Mouse (Mus musculus) kidney, postnatal 0 days (tissue): ENCODE data around the gene Cux2. TPM values are rescaled to one million over a fixed set of nuclear protein-coding genes. Genes with fewer than 3 reads are reported as not detected.

Experiments
- ATAC-seq: fragments of 200-750 bp; cut with Nextera tagmentation; replicated peaks from 2 replicates; pipeline ENCODE4 v1.8.0; 2017; ENCODE audit warnings: low read depth, moderate number of reproducible peaks, moderate TSS enrichment, moderate library complexity; ENCODE audit not compliant: low FRiP score
- DNase-seq: peaks from one replicate; pipeline ENCODE4 v3.0.0-alpha.2; 2016; ENCODE audit warnings: low spot score
- H3K27ac ChIP-seq: fragments of 300-500 bp; sonication (generic); 2 replicates; pipeline ENCODE4 v1.5.1; 2014; ENCODE audit warnings: mild to moderate bottlenecking
- H3K27me3 ChIP-seq: fragments of 300-500 bp; sonication (generic); 2 replicates; pipeline ENCODE4 v1.6.1; 2014; ENCODE audit warnings: low read length, mixed read lengths; ENCODE audit not compliant: insufficient read depth
- H3K36me3 ChIP-seq: fragments of 300-500 bp; sonication (generic); 2 replicates; pipeline ENCODE4 v1.6.1; 2014; ENCODE audit warnings: low read length, mixed read lengths; ENCODE audit not compliant: insufficient read depth
- H3K4me1 ChIP-seq: fragments of 300-500 bp; sonication (generic); replicated peaks from 2 replicates; pipeline ENCODE4 v1.6.1; 2014; ENCODE audit warnings: antibody characterized with exemption, low read length, mixed read lengths; ENCODE audit not compliant: insufficient read depth
- H3K4me2 ChIP-seq: fragments of 300-500 bp; sonication (generic); 2 replicates; pipeline ENCODE4 v1.6.1; 2014; ENCODE audit warnings: mild to moderate bottlenecking, low read length, moderate library complexity, mixed read lengths
- H3K4me3 ChIP-seq: fragments of 300-500 bp; sonication (generic); replicated peaks from 2 replicates; pipeline ENCODE4 v1.5.1; 2014; ENCODE audit warnings: low read depth, low read length
- H3K9ac ChIP-seq: fragments of 300-500 bp; sonication (generic); 2 replicates; pipeline ENCODE4 v1.6.1; 2014; ENCODE audit warnings: low read depth, low read length
- H3K9me3 ChIP-seq: fragments of 300-500 bp; sonication (generic); replicated peaks from 2 replicates; pipeline ENCODE4 v1.6.1; 2016; ENCODE audit warnings: low read length, inconsistent platforms, mixed read lengths
- CTCF ChIP-seq: IDR thresholded peaks from 2 replicates; pipeline ENCODE4 v1.5.1; 2016; ENCODE audit warnings: antibody characterized with exemption, low read depth, mild to moderate bottlenecking, moderate library complexity
- WGBS: fragments of 180-500 bp; shearing (Covaris S2); extraction: QIAGEN DNeasy Blood & Tissue Kit; methylation state at CpG from one replicate; pipeline ENCODE4 v1.1.7; 2014; 5-methylcytosine and 5-hydroxymethylcytosine counted together
- polyA plus RNA-seq: library from polyadenylated mRNA; unstranded; fragments of >200 nt; fragmentation: Nextera tagmentation; extraction: Ambion mirVana; gene quantifications from 2 replicates; pipeline ENCODE4 v1.2.1, GENCODE M21; 2015

The Cux2 gene
- polyA plus RNA-seq, 1 experiment from 2014 or later: 5.9 TPM

GRCm38 (mm10) chr5:122000381-122000780 is 49.5 kb downstream of the Cux2 start:
- H3K4me1 ChIP-seq: no peaks in the 10 kb centered on the region
- WGBS: 80% methylated on average over 16 of the region's 16 CpGs
- no peak overlapping the region for H3K27ac ChIP-seq
- no peaks in the 10 kb centered on the region for H3K36me3 ChIP-seq
- no peak overlapping the region for H3K9ac ChIP-seq
- ATAC-seq (no peak), DNase-seq (no peak)
- no peak overlapping the region for H3K4me2 ChIP-seq
- TF ChIP-seq CTCF: no peak
- H3K27me3 ChIP-seq: no peaks in the 10 kb centered on the region
- H3K9me3 ChIP-seq: no peaks in the 10 kb centered on the region
- no peak overlapping the region for H3K4me3 ChIP-seq

- TF ChIP-seq CTCF: peak; percentile 72
- DNase-seq (peak; percentile 69), ATAC-seq (no peak)
- H3K27ac ChIP-seq: no peak overlapping the region
- no peaks in the 10 kb centered on the region for H3K9me3 ChIP-seq
- 60% methylated on average over 10 of the region's 10 CpGs for WGBS
- H3K4me3 ChIP-seq: no peak overlapping the region
- H3K4me2 ChIP-seq: no peak overlapping the region
- H3K36me3 ChIP-seq: no peaks in the 10 kb centered on the region
- H3K9ac ChIP-seq: no peak overlapping the region
- no peaks in the 10 kb centered on the region for H3K27me3 ChIP-seq
- no peaks in the 10 kb centered on the region for H3K4me1 ChIP-seq
These were observed 50.7 kb downstream of the Cux2 start for GRCm38 (mm10) chr5:121998981-121999795.

GRCm38 (mm10) chr5:121998281-121998680 is 51.6 kb downstream of the Cux2 start:
- WGBS: 80% methylated on average over 7 of the region's 7 CpGs
- no peak for TF ChIP-seq CTCF
- no peak for ATAC-seq

GRCm38 (mm10) chr5:121996701-121997100 is 53.2 kb downstream of the Cux2 start:
- no peaks in the 10 kb centered on the region for H3K9me3 ChIP-seq
- H3K36me3 ChIP-seq: no peaks in the 10 kb centered on the region
- H3K4me2 ChIP-seq: no peak overlapping the region
- no peak overlapping the region for H3K4me3 ChIP-seq
- ATAC-seq (no peak), DNase-seq (no peak)
- H3K27ac ChIP-seq: no peak overlapping the region
- no peak overlapping the region for H3K9ac ChIP-seq
- no peak for TF ChIP-seq CTCF
- 61% methylated on average over 6 of the region's 6 CpGs for WGBS
- H3K4me1 ChIP-seq: no peaks in the 10 kb centered on the region
- H3K27me3 ChIP-seq: no peaks in the 10 kb centered on the region

More at GRCm38 (mm10) chr5:121998281-121998680, 51.6 kb downstream of the Cux2 start:
- H3K9ac ChIP-seq: no peak overlapping the region
- H3K36me3 ChIP-seq: no peaks in the 10 kb centered on the region
- H3K4me2 ChIP-seq: no peak overlapping the region
- no peaks in the 10 kb centered on the region for H3K4me1 ChIP-seq
- H3K27me3 ChIP-seq: no peaks in the 10 kb centered on the region
- DNase-seq: no peak
- H3K27ac ChIP-seq: no peak overlapping the region
- H3K4me3 ChIP-seq: no peak overlapping the region
- H3K9me3 ChIP-seq: no peaks in the 10 kb centered on the region

- H3K9me3 ChIP-seq: no peaks in the 10 kb centered on the region
- no peak overlapping the region for H3K4me3 ChIP-seq
- 81% methylated on average over 12 of the region's 12 CpGs for WGBS
- H3K27ac ChIP-seq: no peak overlapping the region
- no peak overlapping the region for H3K9ac ChIP-seq
- H3K4me1 ChIP-seq: no peaks in the 10 kb centered on the region
- no peaks in the 10 kb centered on the region for H3K27me3 ChIP-seq
- H3K4me2 ChIP-seq: no peak overlapping the region
- DNase-seq (no peak), ATAC-seq (no peak)
- TF ChIP-seq CTCF: no peak
- H3K36me3 ChIP-seq: no peaks in the 10 kb centered on the region
These were observed 55.1 kb downstream of the Cux2 start for GRCm38 (mm10) chr5:121994808-121995207.

- TF ChIP-seq CTCF: no peak
- Histone ChIP-seq H3K27me3 (no peaks in the 10 kb centered on the region), H3K4me1 (no peaks in the 10 kb centered on the region), H3K27ac (no peak overlapping the region), H3K9me3 (no peaks in the 10 kb centered on the region), H3K4me3 (no peak overlapping the region), H3K4me2 (no peak overlapping the region), H3K9ac (no peak overlapping the region), H3K36me3 (no peaks in the 10 kb centered on the region)
- 16% methylated on average over 6 of the region's 6 CpGs for WGBS
- ATAC-seq (no peak), DNase-seq (no peak)
These were observed 58.0 kb downstream of the Cux2 start for GRCm38 (mm10) chr5:121991914-121992313.
